Mouse (Mus musculus): ENCODE measurements around the gene Cisd3.

GRCm38 (mm10) chr11:97660734-97661647, 24.6 kb upstream of the Cisd3 start:
- TF ChIP-seq CTCF (IDR thresholded peaks at IDR 0.05; ENCODE audit: low read depth) (no peak), EP300 (IDR thresholded peaks at IDR 0.05; ENCODE audit: low read depth) (no peak)
